Mouse (Mus musculus): ENCODE results near the gene Vmn2r117. TPM values are rescaled to one million over a fixed set of nuclear protein-coding genes. Genes with fewer than 3 reads are reported as not detected.
"Not testable (repeated sequence)": the region's sequence is repeated elsewhere in the genome, so short reads cannot be mapped to it uniquely, and the experiment has no call there.

Vmn2r117 gene
- not detected for total RNA-seq (2021)
- long read RNA-seq, experiment 1 = 0 reads
- long read RNA-seq, experiment 2 = 0 reads

GRCm38 (mm10) chr17:23479599-23479998 lies at the start of gene Vmn2r117:
TSS of gene Vmn2r117 (minus strand) at chr17:23479699.
- DNase-seq (ENCODE audit: low spot score in 2 of 2) = not testable (repeated sequence)

DNA sequence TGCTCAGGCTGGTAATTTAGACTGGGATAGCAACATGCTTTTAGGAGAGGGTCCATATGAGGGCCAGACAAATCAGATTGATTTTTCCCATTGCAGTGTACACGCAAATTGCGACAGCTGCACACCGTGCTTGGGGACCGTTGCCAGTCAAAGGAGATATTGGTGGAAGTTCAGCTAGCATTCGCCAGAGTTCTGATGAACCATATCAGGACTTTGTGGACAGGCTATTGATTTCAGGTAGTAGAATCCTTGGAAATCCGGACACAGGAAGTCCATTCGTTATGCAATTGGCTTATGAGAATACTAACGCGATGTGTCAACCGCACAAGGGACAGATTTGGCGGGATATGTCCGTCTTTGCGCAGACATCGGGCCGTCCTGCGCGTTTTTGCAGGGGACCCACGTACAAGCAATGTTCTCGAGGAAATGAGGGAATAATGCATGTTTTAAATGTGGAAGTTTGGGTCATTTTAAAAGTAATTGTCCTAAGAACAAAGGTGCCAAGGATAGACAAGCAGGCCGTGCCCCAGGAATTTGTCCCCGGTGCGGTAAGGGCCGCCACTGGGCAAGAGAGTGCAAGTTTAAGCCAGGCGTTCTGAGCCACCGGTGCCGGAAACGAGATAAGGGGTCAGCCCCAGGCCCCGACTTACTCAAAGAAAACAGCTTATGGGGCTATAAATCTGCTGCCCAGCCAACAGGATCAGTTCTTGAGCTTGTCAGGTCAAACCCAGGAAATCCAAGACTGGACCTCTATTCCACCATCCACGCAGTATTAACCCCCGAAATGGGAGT lies 43.6 kb upstream of the Vmn2r117 start:
- not testable (repeated sequence) for DNase-seq (ENCODE audit: low spot score in 2 of 2)

DNA sequence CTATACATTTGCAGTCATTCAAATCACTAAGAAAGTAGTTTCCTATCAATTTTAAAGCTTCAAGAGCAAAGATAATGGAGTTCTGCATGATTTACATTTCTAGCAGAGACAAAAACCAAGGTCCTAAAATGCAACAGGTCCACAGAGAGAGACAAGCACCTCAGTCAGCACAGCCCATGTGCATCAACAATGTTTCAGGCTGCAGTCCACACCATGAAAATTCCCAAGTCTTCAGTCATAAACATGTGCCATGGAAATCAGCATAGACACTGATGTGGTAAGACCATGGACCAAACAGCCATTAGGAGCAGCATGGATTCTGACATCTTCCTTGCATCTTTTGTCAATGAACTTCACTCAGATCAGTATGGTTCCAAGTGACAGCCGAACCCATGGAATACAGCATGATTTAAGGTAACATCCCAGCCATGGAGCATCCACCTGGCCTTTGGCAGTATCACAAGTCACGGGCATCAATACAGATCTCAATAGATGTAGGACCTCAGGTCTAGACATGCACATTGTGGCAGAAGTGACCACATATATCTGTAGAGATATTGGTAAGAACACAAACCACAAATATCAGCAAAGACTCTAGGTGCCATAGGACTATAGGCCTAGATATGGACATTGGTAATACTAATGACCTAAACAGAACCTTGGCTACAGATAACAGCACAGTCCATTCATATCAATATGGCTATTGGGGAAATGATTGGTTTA lies 39.4 kb upstream of the Vmn2r117 start:
- DNase-seq (ENCODE audit: low spot score in 2 of 2) = no peak

GRCm38 (mm10) chr17:23433150-23433679 lies 46.3 kb downstream of the Vmn2r117 start:
- DNase-seq (ENCODE audit: low spot score in 2 of 2) = no peak

Other genes starting within 250 kb of the Vmn2r117 start
- gene Vmn2r114, start 167.2 kb downstream of the Vmn2r117 start, total RNA-seq (2021) = not detected
- gene Vmn2r115, start 136.0 kb downstream of the Vmn2r117 start, total RNA-seq (2021) = not detected
- gene Vmn2r116, start 95.1 kb downstream of the Vmn2r117 start, total RNA-seq (2021) = not detected
- gene Zfp213, start 84.5 kb upstream of the Vmn2r117 start, total RNA-seq (2021) = 1 to 10 TPM; 6.8 to 7.1 TPM
- 10 to 100 TPM; 27.5 to 29.7 TPM for gene Zfp13, start 119.8 kb upstream of the Vmn2r117 start, total RNA-seq (2021)
- gene Zscan10, start 121.2 kb upstream of the Vmn2r117 start, total RNA-seq (2021) = not detected
- gene Mmp25, start 165.6 kb upstream of the Vmn2r117 start, total RNA-seq (2021) = under 1 TPM; 0.14 TPM
- gene Bicdl2, start 180.8 kb upstream of the Vmn2r117 start, total RNA-seq (2021) = not detected
- 100 to 1,000 TPM; 126 to 130 TPM for gene Hcfc1r1, start 193.9 kb upstream of the Vmn2r117 start, total RNA-seq (2021)
- 1 to 10 TPM; 5.3 to 6.8 TPM for gene Thoc6, start 194.2 kb upstream of the Vmn2r117 start, total RNA-seq (2021)
- 10 to 100 TPM; 10.2 to 12.7 TPM for gene Tnfrsf12a, start 197.8 kb upstream of the Vmn2r117 start, total RNA-seq (2021)
- not detected for gene Cldn6, start 199.6 kb upstream of the Vmn2r117 start, total RNA-seq (2021)
- under 1 TPM; 0.23 to 0.26 TPM for gene Cldn9, start 204.3 kb upstream of the Vmn2r117 start, total RNA-seq (2021)
- gene 1520401A03Rik, start 243.1 kb upstream of the Vmn2r117 start, total RNA-seq (2021) = under 1 TPM; 0.16 to 0.19 TPM
- 1 to 10 TPM; 5.3 to 5.4 TPM for gene Pkmyt1, start 246.6 kb upstream of the Vmn2r117 start, total RNA-seq (2021)

All from left cerebral cortex, adult 18-20 months (tissue).